Mouse (Mus musculus) embryonic facial prominence, embryonic 13.5 days (tissue): ENCODE results near the gene Pcnx4. TPM values are rescaled to one million over a fixed set of nuclear protein-coding genes. Genes with fewer than 3 reads are reported as not detected.
"Not testable (repeated sequence)": the region's sequence is repeated elsewhere in the genome, so short reads cannot be mapped to it uniquely, and the experiment has no call there.

ENCODE experiments used
- ATAC-seq: fragments of 200-750 bp; cut with Nextera tagmentation; 2 replicates; pipeline ENCODE4 v1.8.0; 2017; ENCODE audit warnings: low read depth; ENCODE audit not compliant: insufficient number of reproducible peaks, insufficient read depth, low FRiP score, low TSS enrichment
- H3K27ac ChIP-seq: fragments of 300-500 bp; sonication (generic); 2 replicates; pipeline ENCODE4 v1.5.1; 2015; ENCODE audit warnings: moderate library complexity, mild to moderate bottlenecking, inconsistent platforms
- H3K27me3 ChIP-seq: fragments of 300-500 bp; sonication (generic); 2 replicates; pipeline ENCODE4 v1.6.1; 2015; ENCODE audit warnings: mild to moderate bottlenecking, inconsistent platforms
- H3K36me3 ChIP-seq: fragments of 300-500 bp; sonication (generic); 2 replicates; pipeline ENCODE4 v1.6.1; 2015; ENCODE audit warnings: mild to moderate bottlenecking, inconsistent platforms
- H3K4me1 ChIP-seq: fragments of 300-500 bp; sonication (generic); 2 replicates; pipeline ENCODE4 v1.6.1; 2015; ENCODE audit warnings: inconsistent platforms
- H3K4me2 ChIP-seq: fragments of 300-500 bp; sonication (generic); 2 replicates; pipeline ENCODE4 v1.6.1; 2015; ENCODE audit warnings: moderate library complexity, mild to moderate bottlenecking, inconsistent platforms
- H3K4me3 ChIP-seq: fragments of 300-500 bp; sonication (generic); 2 replicates; pipeline ENCODE4 v1.5.1; 2015; ENCODE audit warnings: mild to moderate bottlenecking, inconsistent platforms
- H3K9ac ChIP-seq: fragments of 300-500 bp; sonication (generic); 2 replicates; pipeline ENCODE4 v1.6.1; 2015; ENCODE audit warnings: mild to moderate bottlenecking, inconsistent platforms
- H3K9me3 ChIP-seq: fragments of 300-500 bp; sonication (generic); 2 replicates; pipeline ENCODE4 v1.6.1; 2016; ENCODE audit warnings: inconsistent platforms
- WGBS: fragments of 180-500 bp; shearing (Covaris S2); methylation state at CpG from one replicate; pipeline ENCODE4 v1.1.7; 2015; ENCODE audit warnings: mixed read lengths; 5-methylcytosine and 5-hydroxymethylcytosine counted together
- polyA plus RNA-seq: library from polyadenylated mRNA; unstranded; fragments of >200 nt; fragmentation: Nextera tagmentation; extraction: Ambion mirVana; gene quantifications from 2 replicates; pipeline ENCODE4 v1.2.1, GENCODE M21; 2015

The Pcnx4 gene
- polyA plus RNA-seq, 1 experiment from 2014 or later, result 12.6 TPM

DNA sequence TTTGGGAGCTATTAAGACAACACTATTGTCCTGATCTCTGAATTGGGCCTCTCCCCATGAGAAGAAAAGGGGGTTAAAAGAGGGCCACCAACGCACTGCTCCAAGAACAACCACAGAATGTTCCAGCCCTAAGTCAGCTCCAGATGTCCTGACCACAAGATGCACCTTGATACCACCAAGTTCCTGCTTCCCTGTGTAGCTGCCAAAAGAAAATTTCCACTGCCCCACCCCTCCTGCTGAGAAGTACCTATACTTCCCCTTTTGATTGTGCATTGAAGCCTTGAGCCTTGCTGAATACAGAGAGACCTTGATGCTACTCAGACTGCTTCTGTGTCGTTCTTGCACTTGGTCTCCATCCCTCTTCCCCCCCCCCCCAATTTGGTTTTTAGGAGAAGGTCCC lies 62.5 kb downstream of the Pcnx4 start:
- not testable (repeated sequence) for H3K27me3 ChIP-seq, H3K4me1 ChIP-seq, H3K36me3 ChIP-seq, H3K9me3 ChIP-seq, H3K9ac ChIP-seq, H3K4me2 ChIP-seq, H3K27ac ChIP-seq, ATAC-seq, H3K4me3 ChIP-seq
- 84% methylated on average over 2 of the region's 2 CpGs for WGBS

DNA sequence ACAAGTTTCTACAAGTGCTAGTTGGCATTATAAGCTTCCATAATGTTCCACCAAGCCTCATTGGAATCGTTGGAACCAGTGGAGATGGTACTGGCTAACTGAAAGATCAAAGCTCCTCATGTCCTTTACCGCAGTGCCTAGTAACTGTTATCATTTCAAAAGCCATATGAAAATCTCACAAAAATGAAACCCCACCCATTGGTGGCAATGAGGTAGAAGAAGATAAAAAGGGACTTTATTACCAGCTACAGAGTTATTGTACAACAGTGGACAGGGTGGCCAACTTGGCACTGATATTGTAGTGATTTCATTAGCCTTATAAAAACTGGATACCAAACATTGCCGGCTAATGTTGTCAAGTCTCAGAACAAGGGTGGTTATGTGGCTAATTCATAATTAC lies 75.9 kb downstream of the Pcnx4 start:
- Histone ChIP-seq H3K4me1 (no peaks in the 10 kb centered on the region), H3K27ac (no peak overlapping the region), H3K9me3 (no peaks in the 10 kb centered on the region), H3K4me3 (no peak overlapping the region), H3K36me3 (no peaks in the 10 kb centered on the region), H3K27me3 (no peaks in the 10 kb centered on the region), H3K4me2 (no peak overlapping the region), H3K9ac (no peak overlapping the region)
- ATAC-seq, result no peak
- 91% methylated on average over 3 of the region's 3 CpGs for WGBS

DNA sequence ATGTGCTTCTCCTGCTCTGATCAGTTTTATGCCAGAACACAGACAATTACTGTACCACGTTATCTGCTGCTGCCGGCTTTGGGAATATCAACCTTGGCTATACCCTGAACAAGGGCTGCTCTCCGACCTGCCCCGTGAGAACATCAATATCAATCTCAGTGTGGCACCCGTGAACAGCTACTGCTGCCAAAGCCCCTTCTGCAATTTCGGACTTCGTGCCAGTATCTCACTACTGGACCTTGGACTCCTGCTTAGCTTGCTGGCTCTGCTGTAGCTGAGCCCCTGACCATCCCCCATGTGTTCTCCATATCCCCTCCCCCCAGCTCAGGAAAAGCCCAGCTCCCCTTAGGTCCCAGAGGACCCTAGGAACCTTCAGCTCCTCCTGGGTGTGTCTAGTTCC lies 84.7 kb downstream of the Pcnx4 start:
- no peaks in the 10 kb centered on the region for H3K36me3 ChIP-seq
- no peak overlapping the region for H3K27ac ChIP-seq
- WGBS, result 89% methylated on average over 7 of the region's 7 CpGs

GRCm38 (mm10) chr12:72621441-72621840 lies 85.3 kb downstream of the Pcnx4 start:
- H3K4me3 ChIP-seq, result no peak overlapping the region
- no peaks in the 10 kb centered on the region for H3K27me3 ChIP-seq
- 83% methylated on average over 1 of the region's 1 CpGs for WGBS
- H3K4me2 ChIP-seq, result no peak overlapping the region
- H3K4me1 ChIP-seq, result no peaks in the 10 kb centered on the region
- H3K9ac ChIP-seq, result no peak overlapping the region
- H3K27ac ChIP-seq, result no peak overlapping the region
- no peaks in the 10 kb centered on the region for H3K36me3 ChIP-seq
- no peaks in the 10 kb centered on the region for H3K9me3 ChIP-seq
- no peak for ATAC-seq

More for the DNA sequence above, 84.7 kb downstream of the Pcnx4 start:
- Histone ChIP-seq H3K9me3 (no peaks in the 10 kb centered on the region), H3K4me1 (no peaks in the 10 kb centered on the region), H3K27me3 (no peaks in the 10 kb centered on the region), H3K4me3 (no peak overlapping the region), H3K4me2 (no peak overlapping the region), H3K9ac (no peak overlapping the region)
- no peak for ATAC-seq

- WGBS, result 83% methylated on average over 5 of the region's 5 CpGs
- Histone ChIP-seq H3K4me1 (no peaks in the 10 kb centered on the region), H3K36me3 (no peaks in the 10 kb centered on the region)
Observed at GRCm38 (mm10) chr12:72622853-72623496, 86.8 kb downstream of the Pcnx4 start.

DNA sequence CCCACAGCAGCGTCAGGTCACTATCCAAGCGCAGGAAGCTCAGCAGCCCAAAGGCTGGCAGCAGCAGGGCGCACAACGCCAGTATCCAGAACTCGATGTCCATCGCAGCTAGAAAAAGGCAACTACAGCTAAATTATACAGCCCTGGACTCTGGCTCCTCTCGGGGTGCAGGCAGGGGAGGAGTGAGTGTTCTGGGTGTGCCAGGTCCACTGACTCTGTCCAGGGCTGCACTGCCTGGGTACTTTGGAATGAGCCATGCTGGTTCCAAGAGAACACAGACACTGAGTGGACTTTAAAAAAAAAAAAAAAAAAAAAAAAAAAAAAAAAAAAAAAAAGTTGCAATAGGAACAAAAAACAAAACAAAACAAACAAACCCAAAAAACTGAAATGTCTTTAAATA lies 92.6 kb downstream of the Pcnx4 start:
- H3K9ac ChIP-seq, result no peak overlapping the region
- H3K4me1 ChIP-seq, result no peaks in the 10 kb centered on the region
- no peak for ATAC-seq
- H3K4me2 ChIP-seq, result no peak overlapping the region
- no peak overlapping the region for H3K4me3 ChIP-seq
- H3K27me3 ChIP-seq, result no peaks in the 10 kb centered on the region
- WGBS, result 93% methylated on average over 7 of the region's 7 CpGs
- no peaks in the 10 kb centered on the region for H3K9me3 ChIP-seq
- H3K36me3 ChIP-seq, result no peaks in the 10 kb centered on the region
- H3K27ac ChIP-seq, result no peak overlapping the region

More at GRCm38 (mm10) chr12:72622853-72623496, 86.8 kb downstream of the Pcnx4 start:
- no peaks in the 10 kb centered on the region for H3K27me3 ChIP-seq
- no peak overlapping the region for H3K4me3 ChIP-seq
- ATAC-seq, result no peak
- no peak overlapping the region for H3K4me2 ChIP-seq
- H3K27ac ChIP-seq, result no peak overlapping the region
- no peak overlapping the region for H3K9ac ChIP-seq
- no peaks in the 10 kb centered on the region for H3K9me3 ChIP-seq

Other genes with a start within 250 kb of the Pcnx4 start
- 41.0 and 43.8 TPM in 2 replicates for gene Rtn1, start 127.3 kb upstream of the Pcnx4 start, polyA plus RNA-seq
- gene Lrrc9, start 94.5 kb upstream of the Pcnx4 start, polyA plus RNA-seq, result 0.93 and 2.0 TPM in 2 replicates
- not detected in 2 replicates for gene Gm4756, start 113.3 kb downstream of the Pcnx4 start, polyA plus RNA-seq
- gene Dhrs7, start 128.5 kb downstream of the Pcnx4 start, polyA plus RNA-seq, result 16.6 and 22.7 TPM in 2 replicates
- 46.6 and 54.8 TPM in 2 replicates for gene Ppm1a, start 221.1 kb downstream of the Pcnx4 start, polyA plus RNA-seq